Mouse (Mus musculus) stomach, adult 2 months (tissue): ENCODE data around the gene Coro1c. TPM values are rescaled to one million over a fixed set of nuclear protein-coding genes. Genes with fewer than 3 reads are reported as not detected.

ENCODE experiments used
- polyA plus RNA-seq: library from polyadenylated mRNA; depleted of rRNA; stranded (reverse); fragments of >200 nt; gene quantifications from 2 replicates; pipeline ENCODE4 v1.2.3, GENCODE M21; 2012; rRNA removed

Gene Coro1c
- 39.2 and 44.7 TPM in 2 replicates for polyA plus RNA-seq

GRCm38 (mm10) chr5:113908592-113909441 lies at the start of gene Coro1c:
Gene Coro1c, minus strand, starts transcription at chr5:113908758.

GRCm38 (mm10) chr5:113832490-113832901 lies 76.1 kb downstream of the Coro1c start, which contains the start of gene Selplg:
Gene Selplg, minus strand, starts transcription at chr5:113832644.

GRCm38 (mm10) chr5:113800280-113800679 lies 108.3 kb downstream of the Coro1c start, which contains the start of gene Tmem119:
Gene Tmem119, minus strand, starts transcription at chr5:113800516.

Other genes starting within 250 kb of the Coro1c start
- not detected in 2 replicates for gene 1700069L16Rik, start 184.0 kb downstream of the Coro1c start, polyA plus RNA-seq
- 2.7 and 3.1 TPM in 2 replicates for gene Ficd, start 173.0 kb downstream of the Coro1c start, polyA plus RNA-seq
- gene Sart3, start 136.2 kb downstream of the Coro1c start, polyA plus RNA-seq = 5.0 and 6.0 TPM in 2 replicates
- gene Iscu, start 136.0 kb downstream of the Coro1c start, polyA plus RNA-seq = 31.9 and 32.7 TPM in 2 replicates
- 7.8 and 12.2 TPM in 2 replicates for gene Tmem119, start 108.2 kb downstream of the Coro1c start, polyA plus RNA-seq
- gene Selplg, start 76.1 kb downstream of the Coro1c start, polyA plus RNA-seq = 8.2 and 12.8 TPM in 2 replicates
- 4.1 and 4.8 TPM in 2 replicates for gene Ssh1, start 85.1 kb upstream of the Coro1c start, polyA plus RNA-seq
- not detected in 2 replicates for gene Dao, start 94.9 kb upstream of the Coro1c start, polyA plus RNA-seq
- gene Usp30, start 156.7 kb upstream of the Coro1c start, polyA plus RNA-seq = 6.8 and 8.5 TPM in 2 replicates
- 0.25 and 0.28 TPM in 2 replicates for gene Svop, start 182.8 kb upstream of the Coro1c start, polyA plus RNA-seq
- gene Alkbh2, start 219.5 kb upstream of the Coro1c start, polyA plus RNA-seq = 4.9 and 6.8 TPM in 2 replicates
- 3.5 and 5.4 TPM in 2 replicates for gene Ung, start 221.6 kb upstream of the Coro1c start, polyA plus RNA-seq
- gene Acacb, start 237.8 kb upstream of the Coro1c start, polyA plus RNA-seq = 23.1 and 25.0 TPM in 2 replicates